Mouse (Mus musculus) kidney, embryonic 14.5 days (tissue): ENCODE results near the gene Erlin1. TPM values are rescaled to one million over a fixed set of nuclear protein-coding genes. Genes with fewer than 3 reads are reported as not detected.

Experiments used
- ATAC-seq: fragments of 200-750 bp; cut with Nextera tagmentation; 2 replicates; pipeline ENCODE4 v1.8.0; 2017; ENCODE audit warnings: moderate number of reproducible peaks, mild to moderate bottlenecking, moderate TSS enrichment, moderate library complexity; ENCODE audit not compliant: low FRiP score, low TSS enrichment
- H3K27ac ChIP-seq: fragments of 300-500 bp; sonication (generic); 2 replicates; pipeline ENCODE4 v1.5.1; 2014; ENCODE audit warnings: low read depth, mild to moderate bottlenecking, low read length, moderate library complexity, mixed read lengths
- H3K27me3 ChIP-seq: fragments of 300-500 bp; sonication (generic); 2 replicates; pipeline ENCODE4 v1.6.1; 2014; ENCODE audit warnings: mild to moderate bottlenecking, low read length; ENCODE audit not compliant: control insufficient read depth, insufficient read depth
- H3K36me3 ChIP-seq: fragments of 300-500 bp; sonication (generic); 2 replicates; pipeline ENCODE4 v1.6.1; 2014; ENCODE audit warnings: low read length, mixed read lengths; ENCODE audit not compliant: control insufficient read depth, insufficient read depth
- H3K4me1 ChIP-seq: fragments of 300-500 bp; sonication (generic); 2 replicates; pipeline ENCODE4 v1.6.1; 2014; ENCODE audit warnings: low read length, mixed read lengths; ENCODE audit not compliant: control insufficient read depth, insufficient read depth
- H3K4me2 ChIP-seq: fragments of 300-500 bp; sonication (generic); replicated peaks from 2 replicates; pipeline ENCODE4 v1.6.1; 2014; ENCODE audit warnings: low read depth, mild to moderate bottlenecking, low read length
- H3K4me3 ChIP-seq: fragments of 300-500 bp; sonication (generic); 2 replicates; pipeline ENCODE4 v1.5.1; 2014; ENCODE audit warnings: mild to moderate bottlenecking, low read length
- H3K9ac ChIP-seq: fragments of 300-500 bp; sonication (generic); 2 replicates; pipeline ENCODE4 v1.6.1; 2014; ENCODE audit warnings: low read depth, mild to moderate bottlenecking, low read length, moderate library complexity
- H3K9me3 ChIP-seq: fragments of 300-500 bp; sonication (generic); 2 replicates; pipeline ENCODE4 v1.6.1; 2016; ENCODE audit warnings: low read length; ENCODE audit not compliant: control insufficient read depth
- WGBS: fragments of 180-500 bp; shearing (Covaris S2); extraction: QIAGEN DNeasy Blood & Tissue Kit; methylation state at CpG from one replicate; pipeline ENCODE4 v1.1.7; 2014; 5-methylcytosine and 5-hydroxymethylcytosine counted together
- polyA plus RNA-seq: library from polyadenylated mRNA; unstranded; fragments of >200 nt; fragmentation: Nextera tagmentation; extraction: Ambion mirVana; gene quantifications from 2 replicates; pipeline ENCODE4 v1.2.1, GENCODE M21; 2014

The Erlin1 gene
- polyA plus RNA-seq, 1 experiment from 2014 or later = 39.0 TPM

- Histone ChIP-seq H3K9me3 (no peaks in the 10 kb centered on the region), H3K4me3 (no peak overlapping the region), H3K27ac (no peak overlapping the region), H3K4me1 (no peaks in the 10 kb centered on the region), H3K9ac (no peak overlapping the region), H3K36me3 (no peaks in the 10 kb centered on the region), H3K27me3 (no peaks in the 10 kb centered on the region), H3K4me2 (no peak overlapping the region)
- no peak for ATAC-seq
- WGBS = 60% methylated on average over 7 of the region's 7 CpGs
Observed at GRCm38 (mm10) chr19:44019739-44020138, 49.8 kb downstream of the Erlin1 start.

GRCm38 (mm10) chr19:44013862-44014261 is 55.7 kb downstream of the Erlin1 start:
- H3K9ac ChIP-seq = no peak overlapping the region
- no peaks in the 10 kb centered on the region for H3K4me1 ChIP-seq
- no peak for ATAC-seq
- no peak overlapping the region for H3K27ac ChIP-seq
- no peaks in the 10 kb centered on the region for H3K27me3 ChIP-seq
- H3K4me3 ChIP-seq = no peak overlapping the region
- no peaks in the 10 kb centered on the region for H3K36me3 ChIP-seq
- H3K4me2 ChIP-seq = no peak overlapping the region
- H3K9me3 ChIP-seq = no peaks in the 10 kb centered on the region
- WGBS = 71% methylated on average over 6 of the region's 6 CpGs

GRCm38 (mm10) chr19:44008784-44009183 is 60.8 kb downstream of the Erlin1 start:
- Histone ChIP-seq H3K4me3 (no peak overlapping the region), H3K36me3 (no peaks in the 10 kb centered on the region), H3K9me3 (no peaks in the 10 kb centered on the region), H3K4me2 (no peak overlapping the region), H3K9ac (no peak overlapping the region), H3K27ac (no peak overlapping the region), H3K4me1 (no peaks in the 10 kb centered on the region), H3K27me3 (no peaks in the 10 kb centered on the region)
- WGBS = 77% methylated on average over 15 of the region's 15 CpGs
- ATAC-seq = no peak

GRCm38 (mm10) chr19:44007186-44007585 is 62.4 kb downstream of the Erlin1 start:
- Histone ChIP-seq H3K4me3 (no peak overlapping the region), H3K9me3 (no peaks in the 10 kb centered on the region), H3K27ac (no peak overlapping the region)

GRCm38 (mm10) chr19:44005025-44005424 is 64.6 kb downstream of the Erlin1 start:
- ATAC-seq = no peak
- no peak overlapping the region for H3K9ac ChIP-seq
- 68% methylated on average over 4 of the region's 4 CpGs for WGBS
- no peaks in the 10 kb centered on the region for H3K27me3 ChIP-seq
- H3K4me3 ChIP-seq = no peak overlapping the region
- no peaks in the 10 kb centered on the region for H3K36me3 ChIP-seq
- no peak overlapping the region for H3K27ac ChIP-seq
- no peaks in the 10 kb centered on the region for H3K9me3 ChIP-seq
- no peaks in the 10 kb centered on the region for H3K4me1 ChIP-seq
- no peak overlapping the region for H3K4me2 ChIP-seq

More at GRCm38 (mm10) chr19:44007186-44007585, 62.4 kb downstream of the Erlin1 start:
- H3K4me2 ChIP-seq = no peak overlapping the region
- 54% methylated on average over 12 of the region's 12 CpGs for WGBS
- no peaks in the 10 kb centered on the region for H3K27me3 ChIP-seq
- no peaks in the 10 kb centered on the region for H3K4me1 ChIP-seq
- no peak for ATAC-seq
- H3K9ac ChIP-seq = no peak overlapping the region
- H3K36me3 ChIP-seq = no peaks in the 10 kb centered on the region

GRCm38 (mm10) chr19:44004261-44004660 is 65.3 kb downstream of the Erlin1 start:
- Histone ChIP-seq H3K4me1 (no peaks in the 10 kb centered on the region), H3K4me2 (no peak overlapping the region), H3K9me3 (no peaks in the 10 kb centered on the region), H3K27me3 (no peaks in the 10 kb centered on the region), H3K27ac (no peak overlapping the region), H3K9ac (no peak overlapping the region), H3K36me3 (no peaks in the 10 kb centered on the region), H3K4me3 (no peak overlapping the region)
- WGBS = 89% methylated on average over 2 of the region's 2 CpGs
- ATAC-seq = no peak

- Histone ChIP-seq H3K4me3 (no peak overlapping the region), H3K9me3 (no peaks in the 10 kb centered on the region), H3K27ac (no peak overlapping the region), H3K36me3 (no peaks in the 10 kb centered on the region), H3K9ac (no peak overlapping the region), H3K27me3 (no peaks in the 10 kb centered on the region), H3K4me1 (no peaks in the 10 kb centered on the region), H3K4me2 (no peak overlapping the region)
- ATAC-seq = no peak
- WGBS = 85% methylated on average over 5 of the region's 5 CpGs
Observed at GRCm38 (mm10) chr19:44000720-44001119, 68.9 kb downstream of the Erlin1 start.

GRCm38 (mm10) chr19:44000061-44000460 is 69.5 kb downstream of the Erlin1 start:
- WGBS = 88% methylated on average over 1 of the region's 1 CpGs
- Histone ChIP-seq H3K9ac (no peak overlapping the region), H3K4me3 (no peak overlapping the region), H3K27ac (no peak overlapping the region), H3K27me3 (no peaks in the 10 kb centered on the region), H3K4me1 (no peaks in the 10 kb centered on the region), H3K4me2 (no peak overlapping the region), H3K9me3 (no peaks in the 10 kb centered on the region), H3K36me3 (no peaks in the 10 kb centered on the region)
- ATAC-seq = no peak

GRCm38 (mm10) chr19:43998802-43999527 is 70.6 kb downstream of the Erlin1 start:
- WGBS = 78% methylated on average over 11 of the region's 11 CpGs
- no peak overlapping the region for H3K27ac ChIP-seq
- H3K9ac ChIP-seq = no peak overlapping the region
- no peaks in the 10 kb centered on the region for H3K4me1 ChIP-seq
- no peaks in the 10 kb centered on the region for H3K27me3 ChIP-seq
- no peaks in the 10 kb centered on the region for H3K36me3 ChIP-seq
- no peak overlapping the region for H3K4me2 ChIP-seq
- no peak overlapping the region for H3K4me3 ChIP-seq
- no peaks in the 10 kb centered on the region for H3K9me3 ChIP-seq
- ATAC-seq = no peak
